Mouse (Mus musculus) liver, embryonic 12.5 days (tissue): ENCODE results near the gene Gm21860. TPM values are rescaled to one million over a fixed set of nuclear protein-coding genes. Genes with fewer than 3 reads are reported as not detected.
"Not testable (repeated sequence)": the region's sequence is repeated elsewhere in the genome, so short reads cannot be mapped to it uniquely, and the experiment has no call there.

ENCODE experiments used
- ATAC-seq: fragments of 200-750 bp; cut with Nextera tagmentation; 2 replicates; pipeline ENCODE4 v1.8.0; 2017; ENCODE audit warnings: moderate number of reproducible peaks, mild to moderate bottlenecking, moderate library complexity
- H3K27ac ChIP-seq: fragments of 300-500 bp; sonication (generic); 2 replicates; pipeline ENCODE4 v1.5.1; 2016; ENCODE audit warnings: mild to moderate bottlenecking
- H3K27me3 ChIP-seq: fragments of 300-500 bp; sonication (generic); replicated peaks from 2 replicates; pipeline ENCODE4 v1.6.1; 2016; ENCODE audit warnings: mild to moderate bottlenecking, moderate library complexity
- H3K36me3 ChIP-seq: fragments of 300-500 bp; sonication (generic); 2 replicates; pipeline ENCODE4 v1.6.1; 2016; ENCODE audit warnings: mild to moderate bottlenecking, moderate library complexity
- H3K4me1 ChIP-seq: fragments of 300-500 bp; sonication (generic); 2 replicates; pipeline ENCODE4 v1.6.1; 2016
- H3K4me2 ChIP-seq: fragments of 300-500 bp; sonication (generic); 2 replicates; pipeline ENCODE4 v1.6.1; 2016; ENCODE audit warnings: mild to moderate bottlenecking, moderate library complexity
- H3K4me3 ChIP-seq: fragments of 300-500 bp; sonication (generic); 2 replicates; pipeline ENCODE4 v1.5.1; 2016; ENCODE audit warnings: mild to moderate bottlenecking, moderate library complexity
- H3K9ac ChIP-seq: fragments of 300-500 bp; sonication (generic); 2 replicates; pipeline ENCODE4 v1.6.1; 2016; ENCODE audit warnings: mild to moderate bottlenecking, moderate library complexity
- H3K9me3 ChIP-seq: fragments of 300-500 bp; sonication (generic); replicated peaks from 2 replicates; pipeline ENCODE4 v1.6.1; 2016; ENCODE audit warnings: mild to moderate bottlenecking, moderate library complexity
- WGBS: fragments of 180-500 bp; shearing (Covaris S2); methylation state at CpG from one replicate; pipeline ENCODE4 v1.1.7; 2016; ENCODE audit not compliant: insufficient replicate concordance; 5-methylcytosine and 5-hydroxymethylcytosine counted together
- polyA plus RNA-seq: library from polyadenylated mRNA; unstranded; fragments of >200 nt; fragmentation: Nextera tagmentation; extraction: Ambion mirVana; gene quantifications from 2 replicates; pipeline ENCODE4 v1.2.1, GENCODE M21; 2016

The Gm21860 gene
- polyA plus RNA-seq, 1 experiment from 2014 or later, result not detected

DNA sequence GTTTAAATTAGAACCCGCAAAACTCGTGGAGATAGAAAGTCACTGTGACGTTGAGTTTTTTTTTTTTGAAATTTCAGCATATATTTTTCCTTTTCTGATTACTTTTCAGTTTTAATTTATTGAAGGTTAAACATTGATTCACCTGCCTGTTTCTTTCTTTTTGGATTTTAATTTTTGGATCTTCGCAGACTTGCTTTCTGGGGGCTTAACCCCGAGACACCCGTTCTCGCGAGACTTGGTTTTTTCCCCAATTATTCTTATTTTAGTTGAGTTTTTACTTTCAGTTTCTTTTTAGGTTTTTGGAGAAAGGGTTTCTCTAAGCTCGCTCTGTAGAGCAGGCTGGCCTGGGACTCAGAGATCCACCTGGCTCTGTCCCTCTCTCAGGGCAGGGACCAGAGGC, 36.6 kb downstream of the Gm21860 start:
- H3K4me3 ChIP-seq, H3K36me3 ChIP-seq, H3K27ac ChIP-seq, H3K9ac ChIP-seq, H3K9me3 ChIP-seq, ATAC-seq, H3K4me1 ChIP-seq, H3K27me3 ChIP-seq, H3K4me2 ChIP-seq: not testable (repeated sequence)
- WGBS, result 79% methylated on average over 9 of the region's 9 CpGs

DNA sequence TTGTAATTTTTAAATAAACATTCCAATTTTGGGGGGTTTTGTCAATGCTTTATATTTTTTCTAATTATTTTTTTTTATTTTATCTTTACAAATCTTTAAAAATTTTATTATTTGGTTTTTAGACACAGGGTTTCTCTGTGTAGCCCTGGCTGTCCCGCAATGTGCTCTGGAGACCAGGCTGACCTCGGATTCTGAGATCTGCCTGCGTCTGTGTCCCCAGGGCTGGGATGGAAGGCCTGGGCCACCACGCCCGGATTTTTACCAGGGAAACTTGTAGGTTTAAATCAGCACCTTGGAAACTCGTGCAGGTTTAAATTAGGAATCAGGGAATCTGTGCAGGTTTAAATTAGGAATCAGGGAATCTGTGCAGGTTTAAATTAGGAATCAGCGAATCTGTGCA, 37.1 kb downstream of the Gm21860 start:
- H3K4me2 ChIP-seq, ATAC-seq, H3K9me3 ChIP-seq, H3K36me3 ChIP-seq, H3K4me3 ChIP-seq, H3K27ac ChIP-seq, H3K27me3 ChIP-seq, H3K4me1 ChIP-seq, H3K9ac ChIP-seq: not testable (repeated sequence)
- 62% methylated on average over 7 of the region's 7 CpGs for WGBS

Other genes with a start within 250 kb of the Gm21860 start
- not detected in 2 replicates for gene Gm47283, start 29.9 kb upstream of the Gm21860 start, polyA plus RNA-seq
- gene Gm21748, start 84.4 kb upstream of the Gm21860 start, polyA plus RNA-seq, result not detected in 2 replicates